Mouse (Mus musculus): ENCODE measurements at regions not wholly inside any gene's neighbourhood (a gene's known extent, or its start where the extent isn't known, plus 50 kb on each side); places are given as distances from the start of the nearest gene placed in this dataset.

GRCm38 (mm10) chr7:71239207-71239606 is 112.1 kb downstream of the Gm10295 start:
- no peak for TF ChIP-seq EP300 (IDR thresholded peaks at IDR 0.05)
- TF ChIP-seq CTCF (IDR thresholded peaks at IDR 0.05) = no peak
